Mouse (Mus musculus) neutrophil, adult 65 days (primary cell): ENCODE measurements around the gene Ccl11. TPM values are rescaled to one million over a fixed set of nuclear protein-coding genes. Genes with fewer than 3 reads are reported as not detected.

Experiments used
- total RNA-seq: library from RNA; stranded (reverse); gene quantifications from 2 replicates; pipeline ENCODE4 v1.2.4, GENCODE M21; 2023

Gene Ccl11
- not detected in 2 replicates for total RNA-seq

DNA sequence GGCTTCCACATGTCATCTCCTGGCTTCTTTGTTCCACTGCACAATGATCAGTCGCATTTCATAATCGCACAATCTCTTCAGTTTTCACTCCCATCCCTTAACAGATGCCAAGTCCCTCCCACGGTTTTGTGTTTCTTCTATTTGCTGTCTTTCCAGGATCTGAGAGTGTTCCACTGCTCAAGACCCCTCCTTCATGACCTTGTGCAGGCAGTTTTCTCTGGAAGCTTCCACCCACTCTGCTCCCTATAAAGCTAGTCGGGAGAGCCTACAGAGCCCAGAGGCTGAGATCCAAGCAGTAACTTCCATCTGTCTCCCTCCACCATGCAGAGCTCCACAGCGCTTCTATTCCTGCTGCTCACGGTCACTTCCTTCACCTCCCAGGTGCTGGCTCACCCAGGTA lies at the start of gene Ccl11:
Gene Ccl11 (plus strand): TSS at position 178 of the 400 bp plus-strand sequence.

GRCm38 (mm10) chr11:82035356-82035755 lies 22.3 kb upstream of the Ccl11 start, which contains the start of gene Ccl2:
Gene Ccl2 (plus strand): TSS chr11:82035571.

DNA sequence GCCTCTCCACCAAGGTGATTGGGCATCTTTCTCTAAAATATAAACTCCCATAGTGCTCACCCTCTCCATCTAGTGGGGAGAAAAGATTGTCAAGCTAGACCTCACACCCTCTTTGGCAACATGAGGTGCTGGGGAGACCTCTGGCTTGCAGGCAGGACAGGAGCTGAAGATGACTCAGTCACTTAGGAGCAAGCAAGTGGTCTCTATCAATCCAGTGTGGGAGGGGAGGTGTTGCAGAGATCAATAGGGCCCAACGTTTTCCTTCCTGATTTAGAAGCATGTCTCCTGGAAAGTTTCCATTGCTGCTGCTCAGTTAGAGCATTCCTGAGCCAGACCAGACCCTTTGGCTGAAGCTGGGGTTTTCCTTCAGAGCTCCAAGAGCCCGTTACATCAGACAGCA lies 19.1 kb upstream of the Ccl11 start, which contains the start of gene Gm17268:
Gene Gm17268 (minus strand): TSS at position 28 of the 400 bp plus-strand sequence.

DNA sequence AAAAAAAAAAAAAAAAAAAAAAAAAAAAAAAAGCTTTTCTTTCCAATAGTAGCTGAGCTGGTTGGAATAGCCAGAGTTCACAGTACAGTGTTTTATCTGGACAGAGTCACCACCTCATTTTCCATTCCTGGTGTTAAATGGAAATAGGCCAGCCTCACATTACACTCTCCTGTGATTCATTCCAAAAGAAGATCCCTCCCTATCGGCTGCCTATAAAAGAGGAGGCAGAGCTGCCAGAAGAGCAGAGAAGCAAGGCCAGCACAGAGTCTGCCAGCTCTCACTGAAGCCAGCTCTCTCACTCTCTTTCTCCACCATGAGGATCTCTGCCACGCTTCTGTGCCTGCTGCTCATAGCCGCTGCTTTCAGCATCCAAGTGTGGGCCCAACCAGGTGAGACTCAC lies 12.2 kb upstream of the Ccl11 start, which contains the start of gene Ccl7:
Gene Ccl7 (plus strand): TSS at position 242 of the 400 bp plus-strand sequence.

DNA sequence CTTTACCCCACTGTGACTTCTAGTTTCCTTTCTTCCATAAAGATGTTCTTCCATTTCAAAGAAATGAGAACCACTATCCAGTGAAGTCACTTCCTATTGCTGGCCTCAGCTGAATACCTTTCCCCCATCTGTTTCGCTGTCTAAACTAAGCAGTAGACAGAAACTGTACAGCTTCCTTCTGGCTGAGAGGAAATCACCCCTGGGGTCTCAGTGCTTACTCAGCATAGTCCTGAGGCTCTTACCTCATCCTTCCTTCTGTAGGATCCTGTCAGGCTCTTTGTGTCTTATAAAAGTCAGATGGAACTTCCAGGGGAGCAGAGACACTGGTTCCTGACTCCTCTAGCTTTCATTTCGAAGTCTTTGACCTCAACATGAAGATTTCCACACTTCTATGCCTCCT lies 43.9 kb downstream of the Ccl11 start, which contains the start of gene Ccl12:
Gene Ccl12 (plus strand): TSS at position 317 of the 400 bp plus-strand sequence.

Other genes with a start within 250 kb of the Ccl11 start
- 0.38 TPM in 1 of 2 replicates, not detected in the other for gene 5530401A14Rik, start 197.2 kb upstream of the Ccl11 start, total RNA-seq
- not detected in 2 replicates for gene Asic2, start 89.4 kb upstream of the Ccl11 start, total RNA-seq
- 8.5 and 46.6 TPM in 2 replicates for gene Ccl2, start 22.3 kb upstream of the Ccl11 start, total RNA-seq
- not detected in 2 replicates for gene Gm17268, start 19.3 kb upstream of the Ccl11 start, total RNA-seq
- 0.63 TPM in 1 of 2 replicates, not detected in the other for gene Ccl7, start 12.1 kb upstream of the Ccl11 start, total RNA-seq
- gene Ccl12, start 44.0 kb downstream of the Ccl11 start, total RNA-seq = not detected in 2 replicates
- gene Ccl8, start 57.4 kb downstream of the Ccl11 start, total RNA-seq = not detected in 2 replicates
- gene Ccl1, start 247.9 kb downstream of the Ccl11 start, total RNA-seq = not detected in 2 replicates